Mouse (Mus musculus) monocyte, adult 59 days (primary cell): ENCODE data around the gene Mefv. TPM values are rescaled to one million over a fixed set of nuclear protein-coding genes. Genes with fewer than 3 reads are reported as not detected.

ENCODE experiments used
- total RNA-seq, 2 experiments: library from RNA; stranded (reverse); gene quantifications; one replicate each; pipeline ENCODE4 v1.2.4; 2023

The Mefv gene
- 10 to 100 TPM; 86.4 to 98.5 TPM for total RNA-seq

DNA sequence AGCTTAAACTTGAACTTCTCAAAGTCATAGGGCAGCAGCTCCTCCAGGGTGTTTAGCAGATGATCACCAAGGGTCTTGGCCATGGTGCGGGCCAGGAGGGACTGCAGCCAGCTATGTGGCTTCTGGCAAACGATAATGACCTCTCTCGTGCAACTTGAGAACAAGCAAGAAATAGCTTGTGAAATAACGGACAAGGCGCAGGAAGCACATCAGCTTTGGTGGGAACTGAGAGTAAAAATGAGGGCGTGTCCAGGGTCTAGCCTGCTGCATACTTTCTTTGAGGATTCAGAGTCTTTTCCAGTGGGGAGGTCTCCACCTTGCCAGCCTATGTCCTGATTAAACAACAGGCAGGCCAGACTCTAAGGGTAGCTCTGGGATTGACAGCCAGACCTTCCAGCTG is at the start of gene Mefv:
Gene Mefv, minus strand, starts transcription at position 118 of the 400 bp plus-strand sequence.

DNA sequence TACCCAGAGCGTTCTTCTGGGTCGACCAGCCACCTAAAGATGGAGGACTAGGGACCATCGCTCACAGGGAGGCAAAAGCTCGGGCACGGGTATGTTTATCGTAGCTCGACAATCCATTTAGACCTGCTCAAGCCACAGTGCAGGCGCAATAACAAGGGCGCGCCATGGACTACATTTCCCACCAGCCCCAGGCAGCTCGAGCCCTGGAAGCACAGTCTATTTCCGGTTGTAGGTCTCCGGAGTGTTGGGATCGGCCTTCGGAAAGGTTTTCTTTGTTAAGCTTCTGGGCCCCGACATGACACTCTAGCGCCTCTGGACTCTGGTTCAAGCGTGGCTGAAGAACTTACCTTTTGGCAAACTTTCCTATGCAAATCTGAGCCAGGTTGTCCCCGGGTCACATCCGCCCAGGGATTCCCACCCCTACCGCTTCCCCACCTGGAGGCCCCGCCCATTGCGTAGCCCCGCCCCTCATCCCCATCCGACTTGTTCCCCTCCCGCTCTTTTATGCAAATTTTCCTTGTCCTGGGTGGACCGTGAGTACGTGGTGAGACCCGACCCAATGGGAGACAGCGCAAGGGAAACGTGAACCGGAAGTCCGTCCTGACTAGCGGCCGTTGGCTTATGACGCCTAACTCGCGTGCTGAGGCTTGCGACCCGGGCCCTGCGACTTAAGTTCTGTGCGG is 25.7 kb upstream of the Mefv start, which contains the start of gene Zfp263:
Gene Zfp263, plus strand, starts transcription at position 591 of the 683 bp plus-strand sequence.

Other genes starting within 250 kb of the Mefv start
- gene Olfr161, start 127.1 kb downstream of the Mefv start, total RNA-seq = not detected
- 10 to 100 TPM; 76.8 to 78.0 TPM for gene Zfp263, start 26.0 kb upstream of the Mefv start, total RNA-seq
- gene Olfr15, start 112.8 kb upstream of the Mefv start, total RNA-seq = not detected
- gene Zfp174, start 129.2 kb upstream of the Mefv start, total RNA-seq = under 1 TPM; 0.39 to 0.64 TPM
- 100 to 1,000 TPM; 118 to 130 TPM for gene Naa60, start 154.3 kb upstream of the Mefv start, total RNA-seq
- 10 to 100 TPM; 11.8 to 17.2 TPM for gene Zfp597, start 166.5 kb upstream of the Mefv start, total RNA-seq
- gene Gm20695, start 166.6 kb upstream of the Mefv start, total RNA-seq = 1 to 10 TPM; 1.0 to 2.8 TPM
- 1 to 10 TPM; 3.7 to 4.3 TPM for gene 1700037C18Rik, start 190.6 kb upstream of the Mefv start, total RNA-seq
- gene Cluap1, start 190.7 kb upstream of the Mefv start, total RNA-seq = 10 to 100 TPM; 11.0 to 13.2 TPM